10 mouse cellular contexts compared by ENCODE assay signal in genomic region chr6:22794071-22794721, GRCm38 (mm10).
DNase-seq lines count a peak whose midpoint lies in the region; ATAC-seq and TF ChIP-seq lines count a peak whose summit lies in the region.
"Had no signal": no experiment of that assay in that cellular context is flagged by ENCODE, and none has a peak within 500 bp of the region (broad histone marks: within the 10 kb centered on the region; RNA-seq: fewer than 3 reads in every experiment).

No protein-coding gene starts in this region.

- ATAC-seq in hindbrain, postnatal 0 days, result peak; percentile 94
- peak; percentile 88 for ATAC-seq in midbrain, embryonic 16.5 days
- ATAC-seq in liver, embryonic 12.5 days, result no peak
- no peak for ATAC-seq in heart, embryonic 11.5 days (replicated peaks; ENCODE audit: insufficient number of reproducible peaks, low FRiP score, low TSS enrichment)
- ATAC-seq: Patski had no signal

- H3K4me2 ChIP-seq in hindbrain, postnatal 0 days (ENCODE audit: low read depth, low read length), result peak overlapping the region; percentile 32
- H3K4me2 ChIP-seq in midbrain, embryonic 16.5 days (ENCODE audit: low read length), result peak overlapping the region; percentile 32
- H3K4me2 ChIP-seq in liver, embryonic 12.5 days, result no peak overlapping the region
- H3K4me2 ChIP-seq in heart, embryonic 11.5 days, result no peak overlapping the region

- no peaks in the 10 kb centered on the region for H3K36me3 ChIP-seq in embryonic facial prominence, embryonic 10.5 days (replicated peaks)
- no peaks in the 10 kb centered on the region for H3K36me3 ChIP-seq in hindbrain, postnatal 0 days (ENCODE audit: insufficient read depth, low read length)
- no peaks in the 10 kb centered on the region for H3K36me3 ChIP-seq in midbrain, embryonic 16.5 days (ENCODE audit: control insufficient read depth, insufficient read depth, low read length)
- no peaks in the 10 kb centered on the region for H3K36me3 ChIP-seq in liver, embryonic 12.5 days
- H3K36me3 ChIP-seq in heart, embryonic 11.5 days (ENCODE audit: control insufficient read depth, insufficient read depth, low read length), result no peaks in the 10 kb centered on the region

- peak; percentile 8 for DNase-seq in cerebellum, adult 11 months
- peak; percentile 18 for DNase-seq in embryonic facial prominence, embryonic 10.5 days (ENCODE audit: low spot score)
- peak; percentile 85 for DNase-seq in hindbrain, postnatal 0 days (ENCODE audit: low spot score)
- DNase-seq in heart, adult 18-20 months, result no peak
- DNase-seq in ovary, postnatal 36 days (ENCODE audit: low spot score), result no peak

- no peak overlapping the region for H3K4me3 ChIP-seq in embryonic facial prominence, embryonic 10.5 days
- no peak overlapping the region for H3K4me3 ChIP-seq in hindbrain, postnatal 0 days (ENCODE audit: low read length)
- no peak overlapping the region for H3K4me3 ChIP-seq in midbrain, embryonic 16.5 days (ENCODE audit: low read depth, low read length)
- H3K4me3 ChIP-seq in liver, embryonic 12.5 days, result no peak overlapping the region
- no peak overlapping the region for H3K4me3 ChIP-seq in heart, embryonic 11.5 days (ENCODE audit: low read depth, low read length)
- H3K4me3 ChIP-seq: megakaryocyte, embryonic 14.5 days had no signal

- 32% methylated on average over 12 of the region's 12 CpGs for WGBS in embryonic facial prominence, embryonic 10.5 days
- WGBS in hindbrain, postnatal 0 days, result 9% methylated on average over 12 of the region's 12 CpGs
- WGBS in midbrain, embryonic 16.5 days, result 4% methylated on average over 12 of the region's 12 CpGs
- 61% methylated on average over 12 of the region's 12 CpGs for WGBS in liver, embryonic 12.5 days (ENCODE audit: insufficient replicate concordance)
- 67% methylated on average over 12 of the region's 12 CpGs for WGBS in heart, embryonic 11.5 days (ENCODE audit: insufficient replicate concordance)

- H3K4me1 ChIP-seq in embryonic facial prominence, embryonic 10.5 days, result peaks cover 11% of the 10 kb centered on the region
- H3K4me1 ChIP-seq in hindbrain, postnatal 0 days (ENCODE audit: insufficient read depth, low read length), result 0 out of 2 replicates have a peak, but pooled peaks cover 9% of the 10 kb centered on the region
- H3K4me1 ChIP-seq in midbrain, embryonic 16.5 days (ENCODE audit: control insufficient read depth, insufficient read depth, low read length), result peaks cover 18% of the 10 kb centered on the region
- no peaks in the 10 kb centered on the region for H3K4me1 ChIP-seq in liver, embryonic 12.5 days
- H3K4me1 ChIP-seq in heart, embryonic 11.5 days (ENCODE audit: control insufficient read depth, insufficient read depth, low read length), result no peaks in the 10 kb centered on the region
- H3K4me1 ChIP-seq: megakaryocyte, embryonic 14.5 days had no signal

- no peaks in the 10 kb centered on the region for H3K27me3 ChIP-seq in embryonic facial prominence, embryonic 10.5 days (replicated peaks; ENCODE audit: low read depth, poor library complexity, severe bottlenecking)
- H3K27me3 ChIP-seq in hindbrain, postnatal 0 days (ENCODE audit: insufficient read depth, low read length), result no peaks in the 10 kb centered on the region
- no peaks in the 10 kb centered on the region for H3K27me3 ChIP-seq in midbrain, embryonic 16.5 days (ENCODE audit: control insufficient read depth, insufficient read depth, low read depth, low read length)
- no peaks in the 10 kb centered on the region for H3K27me3 ChIP-seq in liver, embryonic 12.5 days (replicated peaks)
- H3K27me3 ChIP-seq in heart, embryonic 11.5 days (ENCODE audit: control insufficient read depth, insufficient read depth, low read length), result no peaks in the 10 kb centered on the region
- H3K27me3 ChIP-seq: megakaryocyte, embryonic 14.5 days; Patski had no signal

- H3K9me3 ChIP-seq in embryonic facial prominence, embryonic 10.5 days, result no peaks in the 10 kb centered on the region
- H3K9me3 ChIP-seq in hindbrain, postnatal 0 days (ENCODE audit: low read length), result no peaks in the 10 kb centered on the region
- no peaks in the 10 kb centered on the region for H3K9me3 ChIP-seq in midbrain, embryonic 16.5 days (replicated peaks; ENCODE audit: control insufficient read depth, low read length, poor library complexity, severe bottlenecking)
- H3K9me3 ChIP-seq in liver, embryonic 12.5 days (replicated peaks), result no peaks in the 10 kb centered on the region
- no peaks in the 10 kb centered on the region for H3K9me3 ChIP-seq in heart, embryonic 11.5 days (replicated peaks; ENCODE audit: control insufficient read depth, low read length)
- H3K9me3 ChIP-seq: megakaryocyte, embryonic 14.5 days had no signal

- H3K27ac ChIP-seq in embryonic facial prominence, embryonic 10.5 days (replicated peaks), result peak overlapping the region; percentile 77
- peak overlapping the region; percentile 86 for H3K27ac ChIP-seq in hindbrain, postnatal 0 days
- H3K27ac ChIP-seq in midbrain, embryonic 16.5 days (ENCODE audit: low read length), result peak overlapping the region; percentile 75
- H3K27ac ChIP-seq in liver, embryonic 12.5 days, result no peak overlapping the region
- H3K27ac ChIP-seq in heart, embryonic 11.5 days (ENCODE audit: low read depth, low read length), result no peak overlapping the region

- TF ChIP-seq CTCF in hindbrain, postnatal 0 days (IDR thresholded peaks at IDR 0.05; ENCODE audit: low read depth), result no peak

- H3K9ac ChIP-seq in hindbrain, postnatal 0 days (replicated peaks; ENCODE audit: low read length), result peak overlapping the region; percentile 2; the same call in 1 of the 2 replicates
- H3K9ac ChIP-seq in midbrain, embryonic 16.5 days (ENCODE audit: low read depth, low read length), result peak overlapping the region; percentile 36
- H3K9ac ChIP-seq in liver, embryonic 12.5 days, result no peak overlapping the region
- H3K9ac ChIP-seq in heart, embryonic 11.5 days (ENCODE audit: low read depth, low read length), result no peak overlapping the region

Comparison
In these comparisons a context has a peak if more than half of its experiments do, and no peak if none do; other contexts are left out.
1. DNase-seq: peak in cerebellum, adult 11 months (single experiment), embryonic facial prominence, embryonic 10.5 days (single experiment) and hindbrain, postnatal 0 days (single experiment); none in heart, adult 18-20 months (0 of 2) and ovary, postnatal 36 days (single experiment).
2. H3K27ac ChIP-seq: peak in embryonic facial prominence, embryonic 10.5 days (single experiment), hindbrain, postnatal 0 days (single experiment) and midbrain, embryonic 16.5 days (single experiment); none in liver, embryonic 12.5 days (single experiment) and heart, embryonic 11.5 days (single experiment).
3. ATAC-seq: peak in hindbrain, postnatal 0 days (single experiment) and midbrain, embryonic 16.5 days (single experiment); none in liver, embryonic 12.5 days (single experiment) and heart, embryonic 11.5 days (single experiment).
4. H3K4me2 ChIP-seq: peak in hindbrain, postnatal 0 days (single experiment) and midbrain, embryonic 16.5 days (single experiment); none in liver, embryonic 12.5 days (single experiment) and heart, embryonic 11.5 days (single experiment).
5. H3K9ac ChIP-seq: peak in hindbrain, postnatal 0 days (single experiment) and midbrain, embryonic 16.5 days (single experiment); none in liver, embryonic 12.5 days (single experiment) and heart, embryonic 11.5 days (single experiment).